Mouse (Mus musculus) MEL (cell line): Measurements from ENCODE around the gene Cables2. TPM values are rescaled to one million over a fixed set of nuclear protein-coding genes. Genes with fewer than 3 reads are reported as not detected.

Experiments used
- DNase-seq: peaks from one replicate; pipeline ENCODE4 v3.0.0; 2011; ENCODE audit warnings: low read depth, low spot score
- H3K27ac ChIP-seq: 2 replicates; pipeline ENCODE4 v1.5.1; 2012; ENCODE audit warnings: low read depth, mild to moderate bottlenecking, control low read depth, low read length, moderate library complexity; ENCODE audit not compliant: control insufficient read depth
- H3K27me3 ChIP-seq, 2 experiments: fragments of 150-350 bp in 1 of 2; sonication (generic) in 1 of 2; 2 replicates each; pipeline ENCODE4 v1.6.1; 2012; ENCODE audit warnings: low read length in 2 of 2, mild to moderate bottlenecking in 2 of 2, improper control_type of control experiment in 1 of 2, moderate library complexity in 1 of 2; ENCODE audit not compliant: insufficient read depth in 2 of 2, control insufficient read depth in 1 of 2
- H3K36me3 ChIP-seq, 2 experiments: 2 replicates each; pipeline ENCODE4 v1.6.1; 2012 to 2014; ENCODE audit warnings: low read length in 2 of 2, improper control_type of control experiment in 1 of 2, inconsistent platforms in 1 of 2, mild to moderate bottlenecking in 1 of 2; ENCODE audit not compliant: insufficient read depth in 2 of 2, control insufficient read depth in 1 of 2
- H3K4me1 ChIP-seq, 2 experiments: fragments of 150-350 bp in 1 of 2; sonication (generic) in 1 of 2; 2 replicates each; pipeline ENCODE4 v1.6.1; 2012; ENCODE audit warnings: low read length in 2 of 2, improper control_type of control experiment in 1 of 2, mild to moderate bottlenecking in 1 of 2; ENCODE audit not compliant: insufficient read depth in 2 of 2, control insufficient read depth in 1 of 2
- H3K4me3 ChIP-seq, 2 experiments: fragments of 150-350 bp in 1 of 2; sonication (generic) in 1 of 2; 2 replicates each; pipeline ENCODE4 v1.5.1; 2012; ENCODE audit warnings: low read depth in 2 of 2, low read length in 2 of 2, mild to moderate bottlenecking in 2 of 2, moderate library complexity in 2 of 2, control low read depth in 1 of 2, improper control_type of control experiment in 1 of 2; ENCODE audit not compliant: control insufficient read depth in 1 of 2, insufficient read depth in 1 of 2
- H3K79me2 ChIP-seq: 2 replicates; pipeline ENCODE4 v1.6.1; 2012; ENCODE audit warnings: mild to moderate bottlenecking, low read length, moderate library complexity; ENCODE audit not compliant: control insufficient read depth, poor library complexity, insufficient read depth
- H3K9ac ChIP-seq: 2 replicates; pipeline ENCODE4 v1.6.1; 2012; ENCODE audit warnings: low read depth, mild to moderate bottlenecking, control low read depth, low read length, moderate library complexity; ENCODE audit not compliant: control insufficient read depth, poor library complexity, severe bottlenecking
- H3K9me3 ChIP-seq: fragments of 150-350 bp; sonication (generic); replicated peaks from 2 replicates; pipeline ENCODE4 v1.6.1; 2012; ENCODE audit warnings: mild to moderate bottlenecking, low read length, improper control_type of control experiment, moderate library complexity; ENCODE audit not compliant: insufficient read depth
- BHLHE40 ChIP-seq: IDR thresholded peaks from 2 replicates; pipeline ENCODE4 v1.6.1; 2012; ENCODE audit warnings: low read depth, mild to moderate bottlenecking, inconsistent platforms, low read length, improper control_type of control experiment, borderline replicate concordance
- CHD2 ChIP-seq: IDR thresholded peaks from 2 replicates; pipeline ENCODE4 v1.6.1; 2011; ENCODE audit warnings: low read length, improper control_type of control experiment
- E2F4 ChIP-seq: IDR thresholded peaks from 2 replicates; pipeline ENCODE4 v1.6.1; 2011; ENCODE audit warnings: low read depth, low read length, improper control_type of control experiment, borderline replicate concordance
- HCFC1 ChIP-seq: IDR thresholded peaks from 2 replicates; pipeline ENCODE4 v1.6.1; 2012; ENCODE audit warnings: low read depth, mild to moderate bottlenecking, inconsistent platforms, low read length, improper control_type of control experiment, moderate library complexity
- JUND ChIP-seq: IDR thresholded peaks from 2 replicates; pipeline ENCODE4 v1.6.1; 2011; ENCODE audit warnings: low read depth, mild to moderate bottlenecking, improper control_type of control experiment, low read length
- KAT2A ChIP-seq: conservative IDR thresholded peaks from 2 replicates; pipeline ENCODE4 v1.6.1; 2012; ENCODE audit warnings: low read depth, low read length, improper control_type of control experiment, inconsistent platforms
- MAFK ChIP-seq: IDR thresholded peaks from 2 replicates; pipeline ENCODE4 v1.6.1; 2011; ENCODE audit warnings: low read depth, mild to moderate bottlenecking, low read length, improper control_type of control experiment, borderline replicate concordance
- MEF2A ChIP-seq: IDR thresholded peaks from 2 replicates; pipeline ENCODE4 v1.6.1; 2014; ENCODE audit warnings: low read depth, mild to moderate bottlenecking, inconsistent platforms, low read length, improper control_type of control experiment; ENCODE audit not compliant: poor library complexity, insufficient replicate concordance, severe bottlenecking; ENCODE audit errors: extremely low read depth
- MYC ChIP-seq: IDR thresholded peaks from 2 replicates; pipeline ENCODE4 v1.6.1; 2011; ENCODE audit warnings: low read depth, mild to moderate bottlenecking, low read length, improper control_type of control experiment, moderate library complexity
- NELFE ChIP-seq: IDR thresholded peaks from 2 replicates; pipeline ENCODE4 v1.6.1; 2011; ENCODE audit warnings: low read depth, low read length, improper control_type of control experiment
- POLR2A ChIP-seq, 2 experiments: IDR thresholded peaks; 2 replicates each; pipeline ENCODE4 v1.6.1; 2011 to 2012; ENCODE audit warnings: low read length in 2 of 2, mild to moderate bottlenecking in 2 of 2, control low read depth in 1 of 2, improper control_type of control experiment in 1 of 2, low read depth in 1 of 2, moderate library complexity in 1 of 2; ENCODE audit not compliant: control insufficient read depth in 1 of 2, insufficient read depth in 1 of 2, poor library complexity in 1 of 2
- POLR2AphosphoS5 ChIP-seq: IDR thresholded peaks from 2 replicates; pipeline ENCODE4 v1.6.1; 2012; ENCODE audit warnings: low read depth, borderline replicate concordance, mild to moderate bottlenecking, inconsistent platforms, low read length, moderate library complexity, mixed read lengths
- RCOR1 ChIP-seq: IDR thresholded peaks from 2 replicates; pipeline ENCODE4 v1.6.1; 2012; ENCODE audit warnings: low read depth, mild to moderate bottlenecking, inconsistent platforms, low read length, improper control_type of control experiment
- SMC3 ChIP-seq: IDR thresholded peaks from 2 replicates; pipeline ENCODE4 v1.6.1; 2011; ENCODE audit warnings: low read depth, low read length, improper control_type of control experiment
- TAL1 ChIP-seq: IDR thresholded peaks from 2 replicates; pipeline ENCODE4 v1.6.1; 2012; ENCODE audit warnings: mild to moderate bottlenecking, inconsistent platforms, low read length, moderate library complexity, mixed read lengths
- TBP ChIP-seq: IDR thresholded peaks from 2 replicates; pipeline ENCODE4 v1.8.0; 2011; ENCODE audit warnings: low read depth, low read length, improper control_type of control experiment
- USF2 ChIP-seq, 2 experiments: IDR thresholded peaks; 2 replicates each; pipeline ENCODE4 v1.6.1; 2011 to 2012; ENCODE audit warnings: improper control_type of control experiment in 2 of 2, low read length in 2 of 2, borderline replicate concordance in 1 of 2, inconsistent platforms in 1 of 2, low read depth in 1 of 2, mild to moderate bottlenecking in 1 of 2; ENCODE audit not compliant: insufficient read depth in 1 of 2
- ZC3H11A ChIP-seq: IDR thresholded peaks from 2 replicates; pipeline ENCODE4 v1.6.1; 2012; ENCODE audit warnings: low read depth, mild to moderate bottlenecking, inconsistent platforms, low read length, improper control_type of control experiment
- ZKSCAN1 ChIP-seq: IDR thresholded peaks from 2 replicates; pipeline ENCODE4 v1.6.1; 2012; ENCODE audit warnings: low read depth, mild to moderate bottlenecking, inconsistent platforms, low read length, improper control_type of control experiment, moderate library complexity
- polyA plus RNA-seq, 2 experiments: library from polyadenylated mRNA; stranded (reverse) in 1 of 2; unstranded in 1 of 2; fragments of >175 nt in 1 of 2; fragments of >200 nt in 1 of 2; gene quantifications; 2 replicates each; pipeline versions ENCODE4 v1.2.1 to v1.2.4; 2012; ENCODE audit warnings: low replicate concordance in 2 of 2, low read depth in 1 of 2; ENCODE audit not compliant: insufficient read length in 2 of 2, insufficient read depth in 1 of 2, missing spikeins in 1 of 2
- total RNA-seq: library from RNA; depleted of rRNA; stranded (reverse); fragments of 300-350 nt; gene quantifications from 2 replicates; pipeline ENCODE4 v1.2.3, GENCODE M21; 2012

The Cables2 gene
- total and polyA plus RNA-seq, 3 experiments = 10.7 to 16.7 TPM; not detected in 1

DNA sequence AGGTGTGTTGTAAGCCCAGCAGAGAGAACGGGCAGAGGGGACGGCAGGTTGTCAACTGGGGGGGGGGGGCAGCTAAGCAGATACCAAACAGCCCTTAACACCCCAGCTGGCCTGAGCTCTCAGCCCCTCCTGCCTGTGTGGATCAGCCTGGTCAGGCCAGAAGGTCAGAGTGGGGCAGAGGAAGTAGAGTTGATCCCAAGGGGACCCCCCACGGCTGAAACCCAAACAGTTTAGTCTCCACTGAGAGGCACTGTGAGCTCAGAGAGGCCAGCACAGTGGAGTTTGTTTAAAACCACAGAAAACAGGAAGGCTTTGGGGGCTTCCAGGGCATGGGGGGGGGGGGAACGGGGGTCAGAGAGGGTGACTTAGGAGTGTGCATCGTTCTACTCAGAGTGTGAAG is 56.4 kb downstream of the Cables2 start:
- Histone ChIP-seq H3K4me1 (0 out of 4 replicates have a peak, but pooled peaks cover 0 to 3% of the 10 kb centered on the region in 2 experiments), H3K27me3 (no peaks in the 10 kb centered on the region), H3K27ac (no peak overlapping the region), H3K36me3 (no peaks in the 10 kb centered on the region), H3K4me3 (no peak overlapping the region), H3K9ac (no peak overlapping the region), H3K9me3 (no peaks in the 10 kb centered on the region), H3K79me2 (no peaks in the 10 kb centered on the region)
- DNase-seq = no peak
- no peak for TF ChIP-seq MAFK
- TF ChIP-seq SMC3 = no peak
- no peak for TF ChIP-seq CHD2
- no peak for TF ChIP-seq BHLHE40
- no peak for TF ChIP-seq MEF2A
- TF ChIP-seq KAT2A = no peak
- TF ChIP-seq MYC = no peak
- no peak for TF ChIP-seq POLR2A (IDR thresholded peaks at IDR 0.05; ENCODE audit: control insufficient read depth in 1 of 2, insufficient read depth in 1 of 2, low read depth in 1 of 2, low read length in 2 of 2, poor library complexity in 1 of 2)
- TF ChIP-seq TAL1 = no peak
- TF ChIP-seq ZC3H11A = no peak
- TF ChIP-seq HCFC1 = no peak
- no peak for TF ChIP-seq USF2 (IDR thresholded peaks at IDR 0.05; ENCODE audit: borderline replicate concordance in 1 of 2, insufficient read depth in 1 of 2, low read depth in 1 of 2, low read length in 2 of 2)
- no peak for TF ChIP-seq TBP
- no peak for TF ChIP-seq ZKSCAN1
- TF ChIP-seq POLR2AphosphoS5 = no peak
- TF ChIP-seq JUND = no peak
- no peak for TF ChIP-seq E2F4
- TF ChIP-seq RCOR1 = no peak

- no peak overlapping the region for H3K9ac ChIP-seq
- no peak for DNase-seq
- H3K9me3 ChIP-seq = no peaks in the 10 kb centered on the region
- H3K4me3 ChIP-seq = no peak overlapping the region
- H3K79me2 ChIP-seq = no peaks in the 10 kb centered on the region
- no peaks in the 10 kb centered on the region for H3K27me3 ChIP-seq
- TF ChIP-seq BHLHE40 (no peak), NELFE (no peak)
- no peaks in the 10 kb centered on the region for H3K36me3 ChIP-seq
- no peaks in the 10 kb centered on the region for H3K4me1 ChIP-seq
- H3K27ac ChIP-seq = no peak overlapping the region
These were observed 57.3 kb downstream of the Cables2 start for GRCm38 (mm10) chr2:180215951-180216350.
